Mouse (Mus musculus) thymus, adult 18-20 months (tissue): ENCODE results near the gene Ifngr2.
"Not testable (repeated sequence)": the region's sequence is repeated elsewhere in the genome, so short reads cannot be mapped to it uniquely, and the experiment has no call there.

Experiments
- DNase-seq, 2 experiments: peaks; one replicate each; pipeline ENCODE4 v3.0.0; 2022; ENCODE audit warnings: mixed read lengths in 2 of 2

The Ifngr2 gene

GRCm38 (mm10) chr16:91546836-91547741, at the start of gene Ifngr2:
TSS of gene Ifngr2 (plus strand) at chr16:91547072.
- peak; percentile 52 to 58 for DNase-seq

DNA sequence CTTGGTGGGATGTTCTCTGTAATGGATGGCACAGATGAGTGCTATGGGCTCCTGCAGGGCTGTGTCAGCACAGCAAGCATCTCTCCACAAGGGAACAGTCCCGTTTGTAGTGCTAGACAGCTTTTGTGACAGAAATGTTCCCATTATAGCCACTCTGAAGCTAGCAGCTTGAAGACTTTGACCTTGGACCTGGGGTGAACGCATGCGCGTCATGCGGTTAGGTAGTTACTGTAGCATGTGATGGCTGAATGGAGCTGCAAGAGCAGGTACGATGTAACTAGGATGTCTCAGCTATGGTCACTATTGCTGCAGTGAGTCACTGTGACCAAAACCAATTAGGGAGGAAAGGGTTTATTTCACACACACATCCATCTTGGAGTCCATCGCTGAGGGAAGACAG, 48.8 kb upstream of the Ifngr2 start:
- DNase-seq, result no peak

- DNase-seq, result no peak
These were observed 42.2 kb upstream of the Ifngr2 start for GRCm38 (mm10) chr16:91504701-91505100.

- no peak for DNase-seq
These were observed 41.7 kb upstream of the Ifngr2 start for GRCm38 (mm10) chr16:91505116-91505601.

- no peak for DNase-seq
These were observed 40.5 kb upstream of the Ifngr2 start for GRCm38 (mm10) chr16:91506396-91506795.

DNA sequence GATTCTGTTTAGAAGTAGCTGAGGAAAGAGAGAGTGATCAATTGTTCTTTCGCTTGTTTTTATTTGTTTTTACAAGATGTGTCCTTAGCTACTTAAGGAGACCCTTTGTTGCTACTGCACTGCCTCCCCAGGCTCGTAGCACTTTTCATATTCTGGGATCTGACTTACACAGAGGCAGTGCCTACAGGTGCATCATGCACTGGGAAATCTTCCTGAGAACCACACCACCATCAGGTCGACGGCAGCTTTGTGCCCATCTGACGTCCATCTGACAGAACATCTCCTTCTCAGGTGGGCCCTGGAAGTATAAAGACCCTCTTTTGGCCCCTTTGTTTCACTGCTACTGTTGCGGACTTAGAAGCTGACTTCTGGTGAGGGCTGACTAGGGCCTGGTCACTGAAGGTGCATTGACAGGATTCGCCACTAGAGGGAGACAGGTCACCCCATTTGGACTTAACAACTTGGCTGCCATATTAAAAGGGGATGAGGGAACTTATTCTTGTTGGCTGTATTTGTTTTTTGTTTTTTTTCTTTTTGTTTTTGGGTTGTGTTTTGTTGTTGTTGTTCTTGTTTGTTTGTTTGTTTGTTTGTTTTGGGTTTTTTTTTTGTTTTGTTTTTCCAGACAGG, 34.6 kb upstream of the Ifngr2 start:
- DNase-seq, result peak; percentile 50 to 69

- DNase-seq, result no peak
These were observed 33.8 kb upstream of the Ifngr2 start for GRCm38 (mm10) chr16:91513099-91513498.

GRCm38 (mm10) chr16:91517020-91517419, 29.9 kb upstream of the Ifngr2 start:
- no peak for DNase-seq

DNA sequence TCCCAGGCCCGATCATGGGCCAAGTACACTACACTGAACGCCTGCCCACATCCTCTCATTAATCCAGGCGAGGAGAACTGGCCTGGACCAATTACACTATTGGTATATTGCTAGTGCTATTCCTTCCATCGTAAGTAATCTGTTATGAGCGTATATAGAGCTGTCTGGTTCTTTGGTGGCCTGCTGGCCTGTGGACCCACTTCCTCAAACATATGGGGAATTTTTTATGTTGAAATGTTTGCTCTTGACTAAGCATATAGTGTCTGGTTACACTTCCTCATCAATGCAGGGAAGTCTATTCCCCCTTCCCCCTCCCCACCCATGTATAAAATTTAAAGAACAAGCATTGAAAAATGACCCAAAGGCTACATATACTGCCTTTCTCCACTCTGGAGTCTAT, 24.8 kb upstream of the Ifngr2 start:
- DNase-seq, result no peak

GRCm38 (mm10) chr16:91522479-91523309, 24.2 kb upstream of the Ifngr2 start:
- no peak for DNase-seq

GRCm38 (mm10) chr16:91524206-91524605, 22.7 kb upstream of the Ifngr2 start:
- DNase-seq, result no peak

DNA sequence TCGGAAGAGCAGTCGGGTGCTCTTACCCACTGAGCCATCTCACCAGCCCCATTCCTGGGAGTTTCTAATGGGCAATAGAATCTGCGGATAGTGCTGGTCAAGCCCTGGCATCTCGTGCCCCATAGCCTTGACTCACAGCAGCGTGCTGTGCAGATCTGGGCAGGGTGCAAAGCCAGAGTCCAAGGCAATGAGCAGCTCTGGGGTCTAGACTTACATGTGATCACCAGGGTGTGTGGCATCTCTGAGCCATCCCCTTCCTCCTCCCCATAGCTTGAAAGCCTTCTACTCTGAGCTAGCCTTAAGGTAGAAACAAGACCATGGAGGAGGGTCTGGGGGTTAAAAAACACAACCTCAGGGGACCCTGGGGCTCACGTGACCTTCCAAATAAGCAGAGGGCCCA, 20.6 kb upstream of the Ifngr2 start:
- DNase-seq, result no peak

GRCm38 (mm10) chr16:91527051-91527450, 19.8 kb upstream of the Ifngr2 start:
- no peak for DNase-seq

DNA sequence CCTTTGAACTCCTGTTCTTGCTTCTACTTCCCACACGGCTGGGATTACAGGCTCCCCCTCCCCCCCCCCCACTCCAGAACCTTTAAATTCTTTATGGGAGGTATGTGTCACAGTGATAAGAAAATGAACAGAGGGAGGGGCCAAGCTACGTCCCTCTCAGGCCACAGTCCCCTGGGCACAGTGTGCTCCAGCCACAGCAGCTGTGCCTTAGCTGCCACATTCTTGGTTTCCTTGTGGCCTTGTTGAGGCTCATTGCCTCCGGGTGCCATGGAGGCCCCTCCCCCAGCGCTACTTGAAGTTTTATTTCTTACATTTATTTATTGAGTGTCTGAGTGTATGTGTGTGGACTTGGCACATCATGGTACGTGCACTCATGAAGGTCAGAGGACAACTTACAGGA, 19.4 kb upstream of the Ifngr2 start:
- no peak for DNase-seq

GRCm38 (mm10) chr16:91528578-91528977, 18.3 kb upstream of the Ifngr2 start:
- no peak for DNase-seq

DNA sequence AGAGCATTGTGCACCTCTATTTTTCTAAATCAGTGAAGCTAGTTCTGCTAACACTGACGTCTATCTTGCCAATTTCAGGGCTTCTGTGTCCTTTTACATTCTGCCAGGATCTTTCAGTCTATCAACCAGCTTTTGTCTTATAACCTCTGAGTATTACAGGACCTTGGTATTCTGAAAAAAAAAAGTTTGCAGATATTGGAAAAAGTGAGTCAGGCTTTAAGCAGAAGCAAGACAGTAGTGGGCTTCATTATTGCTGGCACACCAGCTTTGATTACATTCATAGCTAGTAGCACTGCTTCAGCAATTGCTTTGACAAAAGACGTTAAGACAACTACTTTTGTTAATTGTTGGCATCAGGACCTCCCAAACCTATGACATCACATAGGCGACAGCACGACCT, 16.0 kb upstream of the Ifngr2 start:
- DNase-seq, result not testable (repeated sequence)

DNA sequence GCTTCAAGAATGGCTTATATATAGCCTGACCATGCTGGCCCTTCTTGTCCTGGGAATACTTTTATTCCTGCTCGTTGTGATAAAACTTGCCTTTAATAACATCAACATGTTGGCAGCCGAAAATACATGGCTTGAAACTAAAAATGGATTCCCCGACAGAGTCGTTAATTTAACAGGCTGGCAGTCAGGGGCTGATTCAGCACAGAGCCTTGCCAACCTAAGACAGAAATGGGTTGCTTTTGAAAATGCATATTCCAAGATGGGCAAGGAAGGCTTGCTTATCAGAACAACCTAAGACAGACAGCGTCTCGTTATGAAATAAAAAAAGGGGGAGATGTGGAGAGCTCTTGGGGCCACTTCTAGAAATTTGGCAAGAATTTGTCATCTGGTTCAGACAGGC, 15.0 kb upstream of the Ifngr2 start:
- no peak for DNase-seq

GRCm38 (mm10) chr16:91532429-91532828, 14.4 kb upstream of the Ifngr2 start:
- DNase-seq, result no peak

DNA sequence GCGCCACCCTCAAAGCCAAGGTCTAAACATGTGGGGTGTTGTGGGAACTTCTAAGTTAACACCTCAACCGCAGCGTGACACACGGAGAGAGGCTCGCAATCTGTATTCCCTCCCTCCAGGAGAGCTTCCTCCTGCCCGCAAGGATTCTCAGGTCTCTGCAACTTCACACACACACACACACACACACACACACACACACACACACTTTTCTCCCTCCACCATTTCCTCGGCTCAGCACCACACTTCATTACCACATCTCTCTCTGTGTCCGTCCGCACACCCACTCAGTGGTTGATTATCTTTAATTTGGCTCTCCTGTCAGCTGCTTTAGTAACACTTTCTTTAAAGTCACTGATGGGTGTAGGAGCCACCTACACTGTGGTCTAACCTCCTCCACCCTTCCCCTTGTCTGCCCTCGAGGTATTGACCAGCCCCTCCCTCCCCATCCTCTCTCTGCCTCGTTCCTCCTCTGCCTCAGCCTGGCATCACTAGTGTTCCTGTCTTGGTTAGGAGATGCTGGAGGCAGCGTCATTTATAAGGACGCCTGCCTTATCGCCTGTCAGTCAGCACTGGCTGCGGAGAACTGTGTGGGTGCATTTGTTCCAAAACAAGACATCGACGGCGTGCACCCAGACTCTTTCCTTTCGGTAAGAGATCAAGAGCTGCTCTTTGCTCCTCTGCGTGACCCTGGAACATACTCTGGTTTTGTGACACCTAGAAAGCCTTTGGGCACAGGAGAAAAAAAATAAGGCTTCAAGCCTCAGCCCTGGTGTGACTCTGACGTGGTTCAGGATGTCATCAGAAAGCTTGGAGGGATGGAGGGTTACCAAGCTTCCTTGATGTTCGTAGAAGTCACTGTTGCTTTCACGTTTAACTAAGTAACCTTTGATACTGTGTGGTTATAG, 13.5 kb upstream of the Ifngr2 start:
- DNase-seq, result peak in 1 of 2 experiments; percentile 70

- DNase-seq, result no peak
These were observed 12.4 kb upstream of the Ifngr2 start for GRCm38 (mm10) chr16:91534477-91534876.

GRCm38 (mm10) chr16:91534888-91535287, 12.0 kb upstream of the Ifngr2 start:
- no peak for DNase-seq

GRCm38 (mm10) chr16:91536372-91536771, 10.5 kb upstream of the Ifngr2 start:
- DNase-seq, result no peak
